Mouse (Mus musculus) heart, adult 2 months (tissue): ENCODE measurements at regions not wholly inside any gene's neighbourhood (a gene's known extent, or its start where the extent isn't known, plus 50 kb on each side); places are given as distances from the start of the nearest gene placed in this dataset.
A peak's percentile ranks its signal among the peaks of the same experiment; 100 is the strongest.

ENCODE experiments used
- DNase-seq, 2 experiments: peaks; one replicate each; pipeline ENCODE4 v3.0.0; 2021
- H3K27ac ChIP-seq: fragments of 200-600 bp; 2 replicates; pipeline ENCODE4 v1.8.1; 2022
- H3K27me3 ChIP-seq: fragments of 200-500 bp; 2 replicates; pipeline ENCODE4 v1.6.1; 2012; ENCODE audit warnings: mild to moderate bottlenecking, low read length, inconsistent platforms, mixed read lengths; ENCODE audit not compliant: control insufficient read depth, insufficient read depth
- H3K36me3 ChIP-seq: fragments of 200-500 bp; 2 replicates; pipeline ENCODE4 v1.6.1; 2012; ENCODE audit warnings: low read length, inconsistent platforms; ENCODE audit not compliant: control insufficient read depth, insufficient read depth
- H3K4me1 ChIP-seq: fragments of 200-500 bp; 2 replicates; pipeline ENCODE4 v1.6.1; 2011; ENCODE audit warnings: low read length; ENCODE audit not compliant: control insufficient read depth, insufficient read depth
- H3K4me3 ChIP-seq: fragments of 200-600 bp; 2 replicates; pipeline ENCODE4 v1.8.1; 2022
- H3K79me2 ChIP-seq: fragments of 200-500 bp; replicated peaks from 2 replicates; pipeline ENCODE4 v1.6.1; 2012; ENCODE audit warnings: mild to moderate bottlenecking, inconsistent platforms, low read length, moderate library complexity, mixed read lengths; ENCODE audit not compliant: control insufficient read depth, insufficient read depth
- H3K9ac ChIP-seq: fragments of 200-500 bp; 2 replicates; pipeline ENCODE4 v1.6.1; 2012; ENCODE audit warnings: low read depth, mild to moderate bottlenecking, control low read depth, inconsistent platforms, low read length, mixed read lengths
- CTCF ChIP-seq: fragments of 200-600 bp; IDR thresholded peaks from 2 replicates; pipeline ENCODE4 v1.8.1; 2022; ENCODE audit warnings: antibody characterized with exemption, mild to moderate bottlenecking, moderate library complexity
- EP300 ChIP-seq: fragments of 200-500 bp; IDR thresholded peaks from 2 replicates; pipeline ENCODE4 v1.6.1; 2011; ENCODE audit warnings: low read depth, low read length, control low read depth; ENCODE audit not compliant: insufficient read depth
- POLR2A ChIP-seq: fragments of 200-500 bp; IDR thresholded peaks from 2 replicates; pipeline ENCODE4 v1.6.1; 2011; ENCODE audit warnings: mild to moderate bottlenecking, low read depth, low read length, control low read depth; ENCODE audit not compliant: insufficient read depth
- WGBS: fragments of 180-500 bp; shearing (Covaris S2); methylation state at CpG from one replicate; pipeline ENCODE4 v1.1.7; 2018; 5-methylcytosine and 5-hydroxymethylcytosine counted together
- intact Hi-C: fragments of 180-260 bp; cut with DNase I; formaldehyde crosslinking; loops from one replicate; pipeline ENCODE4 v1.15.1; 2025

GRCm38 (mm10) chr16:25528313-25528712 lies 155.2 kb upstream of the Trp63 start:
- Histone ChIP-seq H3K79me2 (no peaks in the 10 kb centered on the region), H3K27ac (no peak overlapping the region), H3K27me3 (no peaks in the 10 kb centered on the region), H3K4me1 (peaks cover 2% of the 10 kb centered on the region; the same call in 1 of the 2 replicates), H3K4me3 (no peak overlapping the region), H3K36me3 (no peaks in the 10 kb centered on the region), H3K9ac (no peak overlapping the region)
- no peak for DNase-seq
- TF ChIP-seq CTCF (no peak), EP300 (no peak), POLR2A (no peak)
- intact Hi-C loops: no loop called here
- WGBS: 66% methylated on average over 2 of the region's 2 CpGs

- Histone ChIP-seq H3K27me3 (no peaks in the 10 kb centered on the region), H3K4me1 (peaks cover 2% of the 10 kb centered on the region; the same call in 1 of the 2 replicates), H3K9ac (no peak overlapping the region), H3K79me2 (no peaks in the 10 kb centered on the region), H3K27ac (no peak overlapping the region), H3K4me3 (no peak overlapping the region), H3K36me3 (no peaks in the 10 kb centered on the region)
- TF ChIP-seq CTCF (no peak), EP300 (no peak), POLR2A (no peak)
- WGBS: 75% methylated on average over 1 of the region's 1 CpGs
- intact Hi-C loops: no loop called here
- DNase-seq: peak in 1 of 2 experiments; percentile 15
These were observed 153.9 kb upstream of the Trp63 start for GRCm38 (mm10) chr16:25529681-25530080.

DNA sequence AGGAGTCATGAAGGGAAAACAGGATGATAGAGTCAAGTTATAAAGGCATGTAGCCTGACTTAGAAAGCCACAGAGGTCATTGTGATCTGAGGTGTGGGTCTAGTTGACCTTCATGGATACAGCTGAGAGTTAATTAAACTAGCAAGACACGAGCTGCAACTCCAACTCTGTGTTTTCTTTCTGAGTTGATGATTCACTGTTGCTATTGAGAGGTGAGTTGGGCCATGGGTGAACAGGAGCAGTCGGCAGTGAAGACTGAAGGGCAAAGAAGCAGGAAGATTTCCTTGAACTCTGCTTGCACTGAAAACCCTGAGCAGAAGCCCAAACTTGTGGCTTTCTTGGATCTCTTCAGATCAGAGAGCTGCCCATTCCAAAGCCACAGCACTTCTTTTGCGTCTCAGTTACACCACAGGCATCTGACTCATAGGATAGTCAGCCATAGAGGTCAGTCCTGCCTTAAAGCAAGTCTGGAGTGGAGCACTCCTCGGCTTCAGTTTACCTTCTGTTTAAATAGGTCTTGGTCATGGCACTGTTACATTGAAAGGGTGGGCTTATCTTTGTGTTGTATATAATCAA lies 151.7 kb upstream of the Trp63 start:
- DNase-seq: no peak

GRCm38 (mm10) chr16:25532519-25533205 lies 150.9 kb upstream of the Trp63 start:
- WGBS: 90% methylated on average over 3 of the region's 3 CpGs
- DNase-seq: no peak

More for the DNA sequence above, 151.7 kb upstream of the Trp63 start:
- Histone ChIP-seq H3K27me3 (no peaks in the 10 kb centered on the region), H3K36me3 (no peaks in the 10 kb centered on the region), H3K79me2 (no peaks in the 10 kb centered on the region), H3K27ac (no peak overlapping the region), H3K4me3 (no peak overlapping the region), H3K9ac (no peak overlapping the region), H3K4me1 (peaks cover 2% of the 10 kb centered on the region; the same call in 1 of the 2 replicates)
- TF ChIP-seq EP300: no peak
- TF ChIP-seq CTCF: no peak
- no peak for TF ChIP-seq POLR2A
- 72% methylated on average over 4 of the region's 4 CpGs for WGBS
- intact Hi-C loops: no loop called here

DNA sequence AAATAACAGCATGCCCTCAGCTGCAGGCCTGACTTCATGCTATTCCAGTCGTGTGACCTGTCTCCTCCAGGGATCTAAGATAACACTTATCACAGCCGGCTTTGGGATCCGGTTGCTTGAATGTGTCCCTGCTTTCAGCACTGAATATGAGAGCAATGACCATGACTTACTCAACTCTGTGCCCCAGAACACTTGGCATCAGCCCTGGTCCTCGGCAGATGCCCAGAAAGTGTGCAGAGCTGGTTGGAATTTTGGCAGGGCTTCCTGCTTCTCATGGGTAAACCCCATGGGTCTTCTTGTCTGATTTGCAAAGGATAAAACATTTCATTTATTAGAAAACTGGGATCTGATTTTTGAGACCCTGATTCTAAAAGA lies 150.4 kb upstream of the Trp63 start:
- Histone ChIP-seq H3K79me2 (no peaks in the 10 kb centered on the region), H3K9ac (no peak overlapping the region), H3K4me1 (peaks cover 2% of the 10 kb centered on the region; the same call in 1 of the 2 replicates), H3K36me3 (no peaks in the 10 kb centered on the region), H3K27ac (no peak overlapping the region), H3K27me3 (no peaks in the 10 kb centered on the region), H3K4me3 (no peak overlapping the region)
- WGBS: 21% methylated on average over 4 of the region's 4 CpGs
- no peak for TF ChIP-seq EP300
- no peak for TF ChIP-seq POLR2A
- TF ChIP-seq CTCF: no peak
- intact Hi-C loops: no loop called here
- DNase-seq: peak; percentile 32 to 46

More at GRCm38 (mm10) chr16:25532519-25533205, 150.9 kb upstream of the Trp63 start:
- TF ChIP-seq CTCF (no peak), EP300 (no peak), POLR2A (no peak)
- intact Hi-C loops: no loop called here
- no peak overlapping the region for H3K9ac ChIP-seq
- no peak overlapping the region for H3K4me3 ChIP-seq
- H3K36me3 ChIP-seq: no peaks in the 10 kb centered on the region
- no peak overlapping the region for H3K27ac ChIP-seq
- no peaks in the 10 kb centered on the region for H3K27me3 ChIP-seq
- H3K79me2 ChIP-seq: no peaks in the 10 kb centered on the region
- H3K4me1 ChIP-seq: peaks cover 2% of the 10 kb centered on the region; the same call in 1 of the 2 replicates

DNA sequence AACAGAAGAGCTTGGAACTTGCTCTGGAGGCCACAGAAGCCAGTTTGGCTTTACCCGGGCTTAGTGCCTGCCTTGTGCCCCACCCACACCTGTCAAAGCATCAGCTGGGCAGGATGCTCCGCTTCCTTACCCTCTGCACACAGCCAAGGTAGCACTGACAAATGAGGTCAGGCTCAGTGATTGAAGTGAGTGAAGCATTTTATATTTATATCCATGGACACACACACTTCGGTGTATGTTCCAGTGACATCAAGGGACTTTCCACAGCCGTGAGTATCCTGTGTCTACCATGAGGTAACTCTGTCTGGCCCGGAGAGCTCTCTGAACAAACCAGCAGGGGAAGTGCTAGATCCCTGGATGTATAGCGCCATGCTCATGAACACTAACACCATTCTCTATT lies 147.0 kb upstream of the Trp63 start:
- no peak overlapping the region for H3K9ac ChIP-seq
- no peak overlapping the region for H3K27ac ChIP-seq
- H3K79me2 ChIP-seq: no peaks in the 10 kb centered on the region
- WGBS: 82% methylated on average over 6 of the region's 6 CpGs
- H3K36me3 ChIP-seq: no peaks in the 10 kb centered on the region
- H3K4me3 ChIP-seq: no peak overlapping the region
- no peaks in the 10 kb centered on the region; the same call in 1 of the 2 replicates for H3K4me1 ChIP-seq
- TF ChIP-seq POLR2A (no peak), EP300 (no peak), CTCF (no peak)
- DNase-seq: no peak
- no peaks in the 10 kb centered on the region for H3K27me3 ChIP-seq
- intact Hi-C loops: no loop called here
